Mouse (Mus musculus) adipocyte (in vitro differentiated cells): Measurements from ENCODE around the gene Adamts2.
A peak's percentile ranks its signal among the peaks of the same experiment; 100 is the strongest.

Source experiments
- DNase-seq: peaks from one replicate; pipeline ENCODE4 v3.0.0-alpha.2; 2016; ENCODE audit warnings: low spot score

Gene Adamts2

GRCm38 (mm10) chr11:50623806-50624205, 21.9 kb downstream of the Adamts2 start:
- no peak for DNase-seq

- DNase-seq = no peak
Observed at GRCm38 (mm10) chr11:50624239-50624638, 22.4 kb downstream of the Adamts2 start.

GRCm38 (mm10) chr11:50624720-50625119, 22.8 kb downstream of the Adamts2 start:
- no peak for DNase-seq

GRCm38 (mm10) chr11:50628915-50629314, 27.0 kb downstream of the Adamts2 start:
- no peak for DNase-seq

GRCm38 (mm10) chr11:50630462-50630861, 28.6 kb downstream of the Adamts2 start:
- DNase-seq = no peak

- DNase-seq = peak; percentile 61
Observed at GRCm38 (mm10) chr11:50632270-50632669, 30.4 kb downstream of the Adamts2 start.

GRCm38 (mm10) chr11:50635051-50635590, 33.2 kb downstream of the Adamts2 start:
- peak; percentile 78 for DNase-seq

GRCm38 (mm10) chr11:50637026-50637425, 35.1 kb downstream of the Adamts2 start:
- DNase-seq = no peak

GRCm38 (mm10) chr11:50638197-50638867, 36.4 kb downstream of the Adamts2 start:
- DNase-seq = no peak

- DNase-seq = no peak
Observed at GRCm38 (mm10) chr11:50638868-50639220, 37.0 kb downstream of the Adamts2 start.

- DNase-seq = peak; percentile 82
Observed at GRCm38 (mm10) chr11:50642583-50642982, 40.7 kb downstream of the Adamts2 start.

- no peak for DNase-seq
Observed at GRCm38 (mm10) chr11:50646148-50646547, 44.3 kb downstream of the Adamts2 start.

GRCm38 (mm10) chr11:50648143-50648807, 46.4 kb downstream of the Adamts2 start:
- no peak for DNase-seq

GRCm38 (mm10) chr11:50650037-50650436, 48.2 kb downstream of the Adamts2 start:
- no peak for DNase-seq

GRCm38 (mm10) chr11:50653746-50654431, 52.0 kb downstream of the Adamts2 start:
- no peak for DNase-seq

GRCm38 (mm10) chr11:50658826-50659225, 56.9 kb downstream of the Adamts2 start:
- no peak for DNase-seq

- peak; percentile 48 for DNase-seq
Observed at GRCm38 (mm10) chr11:50662176-50662575, 60.3 kb downstream of the Adamts2 start.

GRCm38 (mm10) chr11:50664826-50665225, 62.9 kb downstream of the Adamts2 start:
- no peak for DNase-seq

GRCm38 (mm10) chr11:50669542-50670362, 67.9 kb downstream of the Adamts2 start:
- peak; percentile 95 for DNase-seq

GRCm38 (mm10) chr11:50670363-50670725, 68.5 kb downstream of the Adamts2 start:
- no peak for DNase-seq

GRCm38 (mm10) chr11:50670881-50671280, 69.0 kb downstream of the Adamts2 start:
- no peak for DNase-seq

- no peak for DNase-seq
Observed at GRCm38 (mm10) chr11:50671376-50671775, 69.5 kb downstream of the Adamts2 start.
